Mouse (Mus musculus) heart, postnatal 0 days (tissue): Measurements from ENCODE around the gene Nos1ap. TPM values are rescaled to one million over a fixed set of nuclear protein-coding genes. Genes with fewer than 3 reads are reported as not detected.

ENCODE experiments used
- ATAC-seq: fragments of 200-750 bp; cut with Nextera tagmentation; 2 replicates; pipeline ENCODE4 v1.8.0; 2017; ENCODE audit warnings: low read depth, moderate number of reproducible peaks, moderate library complexity; ENCODE audit not compliant: insufficient read depth
- DNase-seq: peaks from one replicate; pipeline ENCODE4 v3.0.0-alpha.2; 2016; ENCODE audit warnings: low spot score
- H3K27ac ChIP-seq: fragments of 300-500 bp; sonication (generic); 2 replicates; pipeline ENCODE4 v1.5.1; 2014; ENCODE audit warnings: low read depth, mild to moderate bottlenecking
- H3K27me3 ChIP-seq: fragments of 300-500 bp; sonication (generic); 2 replicates; pipeline ENCODE4 v1.6.1; 2014; ENCODE audit warnings: low read length, mixed read lengths; ENCODE audit not compliant: control insufficient read depth, insufficient read depth
- H3K36me3 ChIP-seq: fragments of 300-500 bp; sonication (generic); replicated peaks from 2 replicates; pipeline ENCODE4 v1.6.1; 2014; ENCODE audit warnings: low read length, mixed read lengths; ENCODE audit not compliant: control insufficient read depth, insufficient read depth
- H3K4me1 ChIP-seq: fragments of 300-500 bp; sonication (generic); 2 replicates; pipeline ENCODE4 v1.6.1; 2014; ENCODE audit warnings: antibody characterized with exemption; ENCODE audit not compliant: control insufficient read depth, insufficient read depth
- H3K4me2 ChIP-seq: fragments of 300-500 bp; sonication (generic); 2 replicates; pipeline ENCODE4 v1.6.1; 2014; ENCODE audit warnings: low read depth, mild to moderate bottlenecking, low read length, moderate library complexity
- H3K4me3 ChIP-seq: fragments of 300-500 bp; sonication (generic); 2 replicates; pipeline ENCODE4 v1.5.1; 2014; ENCODE audit warnings: low read depth, low read length
- H3K9ac ChIP-seq: fragments of 300-500 bp; sonication (generic); replicated peaks from 2 replicates; pipeline ENCODE4 v1.6.1; 2014; ENCODE audit warnings: low read depth, low read length, mixed read lengths
- H3K9me3 ChIP-seq: fragments of 300-500 bp; sonication (generic); replicated peaks from 2 replicates; pipeline ENCODE4 v1.6.1; 2016; ENCODE audit warnings: low read length; ENCODE audit not compliant: control insufficient read depth
- CTCF ChIP-seq: IDR thresholded peaks from 2 replicates; pipeline ENCODE4 v1.5.1; 2016; ENCODE audit warnings: antibody characterized with exemption, control low read depth, low read depth
- EP300 ChIP-seq: IDR thresholded peaks from 2 replicates; pipeline ENCODE4 v1.6.1; 2016; ENCODE audit warnings: antibody characterized with exemption, low read depth
- WGBS: fragments of 180-500 bp; shearing (Covaris S2); extraction: QIAGEN DNeasy Blood & Tissue Kit; methylation state at CpG from one replicate; pipeline ENCODE4 v1.1.7; 2014; 5-methylcytosine and 5-hydroxymethylcytosine counted together
- polyA plus RNA-seq: library from polyadenylated mRNA; unstranded; fragments of >200 nt; fragmentation: Nextera tagmentation; extraction: Ambion mirVana; gene quantifications from 2 replicates; pipeline ENCODE4 v1.2.1, GENCODE M21; 2015
- total RNA-seq: library from RNA; depleted of rRNA; stranded (reverse); fragments of >200 nt; gene quantifications from 2 replicates; pipeline ENCODE4 v1.2.3, GENCODE M21; 2014; ENCODE audit warnings: low replicate concordance

Nos1ap gene
- total and polyA plus RNA-seq, 2 experiments from 2014 or later, result 0.99 to 10.3 TPM

GRCm38 (mm10) chr1:170416967-170417366 lies 172.7 kb downstream of the Nos1ap start:
- no peak overlapping the region for H3K4me2 ChIP-seq
- DNase-seq (no peak), ATAC-seq (no peak)
- no peak overlapping the region for H3K9ac ChIP-seq
- no peaks in the 10 kb centered on the region for H3K27me3 ChIP-seq
- H3K36me3 ChIP-seq, result no peaks in the 10 kb centered on the region
- WGBS, result 54% methylated on average over 2 of the region's 2 CpGs
- TF ChIP-seq EP300, result no peak
- TF ChIP-seq CTCF, result no peak
- 0 out of 2 replicates have a peak, but pooled peaks cover 2% of the 10 kb centered on the region for H3K4me1 ChIP-seq
- no peak overlapping the region for H3K4me3 ChIP-seq
- no peaks in the 10 kb centered on the region for H3K9me3 ChIP-seq
- no peak overlapping the region for H3K27ac ChIP-seq

DNA sequence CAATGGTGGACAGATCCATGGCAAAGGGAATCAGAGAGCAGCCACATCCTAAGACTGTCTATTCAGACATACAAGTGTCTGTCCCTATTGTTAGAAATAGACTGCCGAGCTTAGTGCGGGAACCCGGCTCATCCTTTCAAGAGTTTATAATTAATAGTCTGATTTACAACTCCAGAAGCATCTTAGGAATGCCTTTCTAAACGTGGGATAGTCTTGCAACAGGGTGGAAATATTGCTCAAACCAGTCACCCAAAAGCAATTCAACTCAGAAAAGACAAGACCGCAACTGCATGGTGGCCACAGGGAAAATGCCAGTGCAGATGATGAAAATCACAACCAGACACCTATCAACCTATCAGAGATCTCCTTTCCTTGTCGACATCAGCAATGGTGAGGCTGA lies 173.5 kb downstream of the Nos1ap start:
- Histone ChIP-seq H3K4me2 (no peak overlapping the region), H3K4me1 (0 out of 2 replicates have a peak, but pooled peaks cover 5% of the 10 kb centered on the region), H3K4me3 (no peak overlapping the region), H3K36me3 (no peaks in the 10 kb centered on the region), H3K27ac (no peak overlapping the region), H3K27me3 (no peaks in the 10 kb centered on the region), H3K9me3 (no peaks in the 10 kb centered on the region), H3K9ac (no peak overlapping the region)
- TF ChIP-seq EP300 (no peak), CTCF (no peak)
- DNase-seq (no peak), ATAC-seq (no peak)
- WGBS, result 63% methylated on average over 6 of the region's 6 CpGs

GRCm38 (mm10) chr1:170415395-170415794 lies 174.3 kb downstream of the Nos1ap start:
- Histone ChIP-seq H3K4me1 (0 out of 2 replicates have a peak, but pooled peaks cover 5% of the 10 kb centered on the region), H3K9me3 (no peaks in the 10 kb centered on the region), H3K9ac (no peak overlapping the region), H3K4me3 (no peak overlapping the region), H3K27me3 (no peaks in the 10 kb centered on the region), H3K27ac (no peak overlapping the region), H3K4me2 (no peak overlapping the region), H3K36me3 (no peaks in the 10 kb centered on the region)
- DNase-seq (no peak), ATAC-seq (no peak)
- TF ChIP-seq EP300, result no peak
- no peak for TF ChIP-seq CTCF
- 74% methylated on average over 3 of the region's 3 CpGs for WGBS

- Histone ChIP-seq H3K27me3 (no peaks in the 10 kb centered on the region), H3K9ac (no peak overlapping the region), H3K36me3 (no peaks in the 10 kb centered on the region), H3K4me3 (no peak overlapping the region), H3K4me1 (peaks cover 26% of the 10 kb centered on the region), H3K9me3 (no peaks in the 10 kb centered on the region), H3K4me2 (no peak overlapping the region), H3K27ac (no peak overlapping the region)
- no peak for DNase-seq
- WGBS, result 86% methylated on average over 8 of the region's 8 CpGs
- no peak for TF ChIP-seq CTCF
- TF ChIP-seq EP300, result no peak
- ATAC-seq, result no peak
Measured at GRCm38 (mm10) chr1:170410402-170411191, 179.1 kb downstream of the Nos1ap start.

DNA sequence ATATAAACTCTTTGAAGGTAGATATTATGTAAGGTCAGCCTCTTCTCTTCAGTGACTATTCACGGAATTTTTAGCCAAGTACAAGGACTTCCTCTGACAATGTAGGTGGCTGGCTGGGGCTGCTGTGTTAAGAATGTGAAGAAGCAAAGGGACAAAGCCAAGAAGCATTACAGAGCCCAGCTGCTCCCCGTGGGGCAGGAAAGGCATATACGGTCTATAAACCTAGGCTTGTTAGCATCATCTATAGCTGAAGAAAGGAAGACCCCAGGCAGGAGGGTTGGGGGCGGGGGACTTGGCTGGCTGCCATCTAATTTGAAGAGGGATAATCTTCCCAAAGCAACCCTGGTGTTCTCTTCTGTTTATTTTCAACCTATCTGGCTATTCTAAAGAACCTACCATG lies 180.6 kb downstream of the Nos1ap start:
- H3K4me2 ChIP-seq, result no peak overlapping the region
- 29% methylated on average over 4 of the region's 4 CpGs for WGBS
- H3K36me3 ChIP-seq, result no peaks in the 10 kb centered on the region
- peaks cover 26% of the 10 kb centered on the region for H3K4me1 ChIP-seq
- H3K27me3 ChIP-seq, result no peaks in the 10 kb centered on the region
- H3K27ac ChIP-seq, result no peak overlapping the region
- DNase-seq (no peak), ATAC-seq (no peak)
- H3K9ac ChIP-seq, result no peak overlapping the region
- TF ChIP-seq EP300 (no peak), CTCF (no peak)
- no peaks in the 10 kb centered on the region for H3K9me3 ChIP-seq
- no peak overlapping the region for H3K4me3 ChIP-seq

DNA sequence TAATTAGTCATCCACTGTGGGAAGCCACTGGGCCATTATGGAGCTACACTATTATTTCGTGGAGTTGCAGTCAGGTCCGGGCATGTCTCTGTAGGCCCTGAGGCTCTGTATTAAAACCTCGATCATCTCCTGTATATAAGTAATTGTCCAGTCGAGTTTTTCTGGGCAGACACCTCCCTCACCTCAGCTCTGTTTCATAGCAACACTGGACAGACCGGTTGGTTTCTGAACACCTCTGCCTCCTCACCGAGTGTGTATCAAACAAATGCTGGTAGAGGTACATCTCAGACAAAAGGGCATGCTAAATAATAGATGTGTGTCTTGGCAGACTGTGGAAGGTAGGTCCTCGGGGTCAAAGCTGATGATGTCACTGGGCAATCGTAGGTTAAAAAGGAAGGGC lies 182.7 kb downstream of the Nos1ap start:
- peaks cover 24% of the 10 kb centered on the region for H3K4me1 ChIP-seq
- TF ChIP-seq CTCF, result no peak
- TF ChIP-seq EP300, result no peak
- DNase-seq, result no peak
- no peaks in the 10 kb centered on the region for H3K36me3 ChIP-seq
- no peak overlapping the region for H3K4me2 ChIP-seq
- ATAC-seq, result no peak
- no peak overlapping the region for H3K9ac ChIP-seq
- no peaks in the 10 kb centered on the region for H3K27me3 ChIP-seq
- no peak overlapping the region for H3K27ac ChIP-seq
- no peak overlapping the region for H3K4me3 ChIP-seq
- H3K9me3 ChIP-seq, result no peaks in the 10 kb centered on the region
- WGBS, result 73% methylated on average over 8 of the region's 8 CpGs
